24 mouse cellular contexts compared by ENCODE assay signal in genomic region chr7:71308051-71308450, GRCm38 (mm10). TPM values are rescaled to one million over a fixed set of nuclear protein-coding genes. Genes with fewer than 3 reads are reported as not detected.
A peak's percentile ranks its signal among the peaks of the same experiment; 100 is the strongest.
DNase-seq lines count a peak whose midpoint lies in the region; ATAC-seq and TF ChIP-seq lines count a peak whose summit lies in the region.
"Had no signal": no experiment of that assay in that cellular context is flagged by ENCODE, and none has a peak within 500 bp of the region (broad histone marks: within the 10 kb centered on the region; RNA-seq: fewer than 3 reads in every experiment).

No protein-coding gene starts in this region.

- TF ChIP-seq POLR2A in kidney, adult 2 months (IDR thresholded peaks at IDR 0.05; ENCODE audit: low read depth, low read length), result no peak

- no peaks in the 10 kb centered on the region for H3K9me3 ChIP-seq in lung, embryonic 14.5 days (ENCODE audit: low read depth, low read length)
- H3K9me3 ChIP-seq: embryonic facial prominence, embryonic 10.5 days; forebrain, embryonic 13.5 days; heart, embryonic 13.5 days had no signal

- H3K4me2 ChIP-seq in lung, embryonic 14.5 days, result no peak overlapping the region
- H3K4me2 ChIP-seq: forebrain, embryonic 13.5 days; heart, embryonic 13.5 days had no signal

- 55% methylated on average over 8 of the region's 8 CpGs for WGBS in kidney, adult 2 months
- WGBS in lung, embryonic 14.5 days, result 42% methylated on average over 8 of the region's 8 CpGs

- no peaks in the 10 kb centered on the region for H3K36me3 ChIP-seq in kidney, adult 2 months (ENCODE audit: control insufficient read depth, insufficient read depth, low read length)
- no peaks in the 10 kb centered on the region for H3K36me3 ChIP-seq in lung, embryonic 14.5 days (ENCODE audit: insufficient read depth)
- H3K36me3 ChIP-seq: embryonic facial prominence, embryonic 10.5 days; heart, embryonic 13.5 days had no signal

- no peak overlapping the region for H3K9ac ChIP-seq in lung, embryonic 14.5 days
- H3K9ac ChIP-seq: forebrain, embryonic 13.5 days; forebrain, postnatal 0 days; heart, embryonic 13.5 days had no signal

- no peak for ATAC-seq in lung, embryonic 14.5 days (ENCODE audit: insufficient read depth)
- ATAC-seq: activated CD4-positive, CD25-positive, alpha-beta regulatory T cell, adult 4 months; forebrain, embryonic 13.5 days; forebrain, postnatal 0 days; Patski had no signal

- TF ChIP-seq CTCF in kidney, adult 2 months (conservative IDR thresholded peaks at IDR 0.05; ENCODE audit: insufficient read depth, insufficient read length, low read depth, low read length), result no peak
- no peak for TF ChIP-seq CTCF in lung, embryonic 14.5 days (IDR thresholded peaks at IDR 0.05; ENCODE audit: low read depth)

- no peaks in the 10 kb centered on the region for H3K27me3 ChIP-seq in kidney, adult 2 months (replicated peaks; ENCODE audit: control insufficient read depth, insufficient read depth, low read length)
- no peaks in the 10 kb centered on the region for H3K27me3 ChIP-seq in lung, embryonic 14.5 days (ENCODE audit: insufficient read depth, low read length)
- H3K27me3 ChIP-seq: CH12.LX; forebrain, embryonic 13.5 days; heart, embryonic 13.5 days; Patski had no signal

- peak; percentile 73 for DNase-seq in kidney, adult 2 months
- DNase-seq in kidney, adult 18-20 months, result no peak
- peak; percentile 23 for DNase-seq in lung, embryonic 14.5 days
- no peak for DNase-seq in lung, postnatal 10 days
- peak; percentile 33 for DNase-seq in kidney, postnatal 14 days
- DNase-seq in layer of hippocampus, postnatal 36 days, result no peak
- DNase-seq: adrenal gland, postnatal 36 days; cerebellum, adult 2 months; cerebellum, postnatal 10 days; forebrain, postnatal 0 days; gastrocnemius, adult 2 months; gastrocnemius, postnatal 36 days; heart, adult 11 months; heart, postnatal 36 days had no signal

- H3K4me3 ChIP-seq in kidney, adult 2 months (ENCODE audit: insufficient read depth, low read depth, low read length), result no peak overlapping the region
- H3K4me3 ChIP-seq in lung, embryonic 14.5 days (ENCODE audit: low read depth, low read length), result no peak overlapping the region
- H3K4me3 ChIP-seq: embryonic facial prominence, embryonic 10.5 days; forebrain, embryonic 13.5 days; gastrocnemius, adult 2 months; heart, embryonic 13.5 days had no signal

- 0 out of 2 replicates have a peak overlapping the region, but pooled peaks have one; percentile 52 for H3K27ac ChIP-seq in kidney, adult 2 months (ENCODE audit: insufficient read depth, low read depth, low read length)
- H3K27ac ChIP-seq in lung, embryonic 14.5 days (ENCODE audit: low read depth), result no peak overlapping the region
- H3K27ac ChIP-seq: embryonic facial prominence, embryonic 10.5 days; forebrain, embryonic 13.5 days; gastrocnemius, adult 2 months; heart, embryonic 13.5 days had no signal

- H3K4me1 ChIP-seq in kidney, adult 2 months (ENCODE audit: control insufficient read depth, insufficient read depth, low read length), result no peaks in the 10 kb centered on the region
- peaks cover 8% of the 10 kb centered on the region; the same call in 1 of the 2 replicates for H3K4me1 ChIP-seq in lung, embryonic 14.5 days (ENCODE audit: insufficient read depth)

RNA-seq across cellular contexts. Expression of gene Gm10295, which starts 43.2 kb away (rescaled TPM):
- polyA plus RNA-seq in kidney, adult 2 months (2012; rRNA removed), result not detected in 2 replicates
- not detected in 2 replicates for polyA plus RNA-seq in lung, embryonic 14.5 days (2014; fragmentation: Nextera tagmentation; extraction: Ambion mirVana)
- not detected for total RNA-seq in layer of hippocampus, postnatal 36 days (2021)
- total RNA-seq: adrenal gland, adult 18-20 months; adrenal gland, postnatal 36 days; CH12.LX; forebrain, postnatal 0 days; gastrocnemius, adult 2 months; gastrocnemius, postnatal 36 days; heart, postnatal 36 days had no signal
- polyA plus RNA-seq: activated CD4-positive, CD25-positive, alpha-beta regulatory T cell, adult 4 months; cerebellum, adult 2 months; embryonic facial prominence, embryonic 10.5 days; embryonic facial prominence, embryonic 14.5 days; forebrain, embryonic 13.5 days; forebrain, postnatal 0 days; heart, embryonic 13.5 days; heart, postnatal 0 days; hindbrain, embryonic 11.5 days; Patski had no signal

Comparison
In these comparisons a context has a peak if more than half of its experiments do, and no peak if none do; other contexts are left out.
1. DNase-seq: peak in kidney, adult 2 months (single experiment), lung, embryonic 14.5 days (single experiment) and kidney, postnatal 14 days (single experiment); none in kidney, adult 18-20 months (single experiment), lung, postnatal 10 days (single experiment) and layer of hippocampus, postnatal 36 days (0 of 2).